Mouse (Mus musculus) kidney, embryonic 14.5 days (tissue): Measurements from ENCODE around the gene Dguok. TPM values are rescaled to one million over a fixed set of nuclear protein-coding genes. Genes with fewer than 3 reads are reported as not detected.

Experiments
- ATAC-seq: fragments of 200-750 bp; cut with Nextera tagmentation; 2 replicates; pipeline ENCODE4 v1.8.0; 2017; ENCODE audit warnings: moderate number of reproducible peaks, mild to moderate bottlenecking, moderate TSS enrichment, moderate library complexity; ENCODE audit not compliant: low FRiP score, low TSS enrichment
- H3K27ac ChIP-seq: fragments of 300-500 bp; sonication (generic); 2 replicates; pipeline ENCODE4 v1.5.1; 2014; ENCODE audit warnings: low read depth, mild to moderate bottlenecking, low read length, moderate library complexity, mixed read lengths
- H3K27me3 ChIP-seq: fragments of 300-500 bp; sonication (generic); 2 replicates; pipeline ENCODE4 v1.6.1; 2014; ENCODE audit warnings: mild to moderate bottlenecking, low read length; ENCODE audit not compliant: control insufficient read depth, insufficient read depth
- H3K36me3 ChIP-seq: fragments of 300-500 bp; sonication (generic); 2 replicates; pipeline ENCODE4 v1.6.1; 2014; ENCODE audit warnings: low read length, mixed read lengths; ENCODE audit not compliant: control insufficient read depth, insufficient read depth
- H3K4me1 ChIP-seq: fragments of 300-500 bp; sonication (generic); 2 replicates; pipeline ENCODE4 v1.6.1; 2014; ENCODE audit warnings: low read length, mixed read lengths; ENCODE audit not compliant: control insufficient read depth, insufficient read depth
- H3K4me2 ChIP-seq: fragments of 300-500 bp; sonication (generic); replicated peaks from 2 replicates; pipeline ENCODE4 v1.6.1; 2014; ENCODE audit warnings: low read depth, mild to moderate bottlenecking, low read length
- H3K4me3 ChIP-seq: fragments of 300-500 bp; sonication (generic); 2 replicates; pipeline ENCODE4 v1.5.1; 2014; ENCODE audit warnings: mild to moderate bottlenecking, low read length
- H3K9ac ChIP-seq: fragments of 300-500 bp; sonication (generic); 2 replicates; pipeline ENCODE4 v1.6.1; 2014; ENCODE audit warnings: low read depth, mild to moderate bottlenecking, low read length, moderate library complexity
- H3K9me3 ChIP-seq: fragments of 300-500 bp; sonication (generic); 2 replicates; pipeline ENCODE4 v1.6.1; 2016; ENCODE audit warnings: low read length; ENCODE audit not compliant: control insufficient read depth
- WGBS: fragments of 180-500 bp; shearing (Covaris S2); extraction: QIAGEN DNeasy Blood & Tissue Kit; methylation state at CpG from one replicate; pipeline ENCODE4 v1.1.7; 2014; 5-methylcytosine and 5-hydroxymethylcytosine counted together
- polyA plus RNA-seq: library from polyadenylated mRNA; unstranded; fragments of >200 nt; fragmentation: Nextera tagmentation; extraction: Ambion mirVana; gene quantifications from 2 replicates; pipeline ENCODE4 v1.2.1, GENCODE M21; 2014

Gene Dguok
- polyA plus RNA-seq, 1 experiment from 2014 or later = 78.2 TPM

DNA sequence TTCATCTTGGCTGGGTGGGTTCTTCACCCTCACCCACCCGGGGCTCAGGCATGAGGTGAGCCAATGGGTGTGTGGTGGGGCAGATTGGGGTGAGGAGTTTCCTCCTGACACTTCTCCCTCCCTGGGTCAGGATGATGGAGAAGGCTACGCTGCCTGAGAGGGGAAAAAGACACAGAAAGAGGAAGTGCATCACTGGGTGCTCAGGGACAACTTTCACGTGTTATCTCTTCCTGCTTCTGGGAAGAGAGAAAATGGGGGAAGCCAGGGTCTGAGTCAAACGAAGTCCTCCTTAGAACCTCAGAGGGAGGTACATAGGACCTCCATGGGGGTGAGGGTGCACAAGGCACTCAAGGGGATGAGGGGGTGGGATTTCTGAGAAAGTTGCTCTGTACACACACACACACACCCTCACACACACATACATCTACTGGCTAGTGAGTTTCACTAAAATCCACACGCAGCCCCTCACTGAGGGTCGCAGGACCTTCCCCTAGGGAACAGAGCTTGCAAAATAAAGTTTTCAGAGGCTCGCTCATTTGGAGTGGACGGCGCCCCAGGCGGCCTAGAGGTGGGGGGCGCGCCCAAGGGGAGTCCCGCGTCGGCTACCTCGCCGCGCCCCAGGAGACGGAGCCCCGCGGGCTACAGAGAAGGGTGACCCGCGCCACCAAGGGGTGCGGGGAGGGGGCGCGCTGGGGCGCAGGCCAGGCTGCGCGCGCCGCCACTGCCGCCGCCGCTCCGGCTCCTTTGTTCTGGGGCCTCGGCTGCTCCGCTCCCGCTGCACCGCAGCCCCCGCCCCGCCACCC is 51.2 kb downstream of the Dguok start:
- H3K4me2 ChIP-seq = peak overlapping the region; percentile 84
- peaks cover 52% of the 10 kb centered on the region for H3K4me1 ChIP-seq
- peak; percentile 29; the same call in 1 of the 2 replicates for ATAC-seq
- H3K27ac ChIP-seq = peak overlapping the region; percentile 95
- H3K36me3 ChIP-seq = peaks cover 5% of the 10 kb centered on the region; the same call in 1 of the 2 replicates
- under 1% methylated on average over 27 of the region's 41 CpGs for WGBS
- peak overlapping the region; percentile 86 for H3K4me3 ChIP-seq
- peak overlapping the region; percentile 97 for H3K9ac ChIP-seq
- no peaks in the 10 kb centered on the region for H3K27me3 ChIP-seq
- no peaks in the 10 kb centered on the region for H3K9me3 ChIP-seq

GRCm38 (mm10) chr6:83453706-83454105 is 53.1 kb downstream of the Dguok start:
- Histone ChIP-seq H3K36me3 (peaks cover 9% of the 10 kb centered on the region; the same call in 1 of the 2 replicates), H3K27ac (no peak overlapping the region), H3K4me2 (peak overlapping the region; percentile 84), H3K4me3 (peak overlapping the region; percentile 86), H3K9me3 (no peaks in the 10 kb centered on the region), H3K27me3 (no peaks in the 10 kb centered on the region), H3K9ac (peak overlapping the region; percentile 97; the same call in 1 of the 2 replicates), H3K4me1 (peaks cover 68% of the 10 kb centered on the region)
- no peak for ATAC-seq
- WGBS = 37% methylated on average over 11 of the region's 11 CpGs

DNA sequence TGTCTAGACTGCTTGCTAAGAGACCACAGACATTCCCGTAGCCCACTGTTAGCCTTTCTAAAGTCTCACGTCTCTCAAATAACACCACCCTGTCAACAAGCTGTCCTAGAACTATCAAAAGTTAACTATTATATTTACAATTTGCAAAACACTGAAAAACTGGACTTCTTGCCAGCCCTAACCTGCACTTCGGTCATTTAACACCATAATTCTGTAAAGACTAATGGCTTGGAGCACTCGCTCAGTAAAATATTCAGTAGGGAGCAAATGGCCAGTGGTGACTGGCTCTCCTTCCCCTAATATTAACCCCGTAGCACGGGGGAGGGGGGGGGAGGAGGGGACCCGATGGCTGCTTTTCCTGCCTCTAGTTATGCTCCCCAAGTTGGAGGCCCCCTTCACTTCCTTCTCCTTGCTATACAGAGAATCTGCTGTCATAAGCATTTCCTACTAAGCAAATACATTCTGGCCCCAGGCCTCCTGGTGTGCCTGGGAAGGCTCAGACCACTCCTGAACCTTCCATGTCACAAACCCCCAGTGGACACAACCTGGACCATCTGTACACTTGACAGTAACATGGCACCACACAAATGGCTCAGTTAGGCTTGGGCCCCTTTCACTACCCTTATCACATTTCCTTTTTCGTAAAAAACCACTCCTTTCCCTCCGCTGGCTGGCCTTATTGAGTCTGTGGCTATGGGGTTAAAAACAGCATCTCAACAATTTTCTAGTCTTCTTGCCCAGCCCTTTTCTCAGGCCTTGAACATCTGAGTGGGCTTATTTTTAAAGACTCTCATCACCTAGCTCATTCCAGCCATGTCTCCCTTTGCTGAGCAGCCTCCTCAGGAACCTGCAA is 56.1 kb downstream of the Dguok start:
- Histone ChIP-seq H3K9me3 (no peaks in the 10 kb centered on the region), H3K4me2 (no peak overlapping the region), H3K27ac (0 out of 2 replicates have a peak overlapping the region, but pooled peaks have one; percentile 21), H3K9ac (no peak overlapping the region), H3K36me3 (peaks cover 11% of the 10 kb centered on the region; the same call in 1 of the 2 replicates), H3K27me3 (no peaks in the 10 kb centered on the region), H3K4me3 (no peak overlapping the region), H3K4me1 (peaks cover 73% of the 10 kb centered on the region)
- WGBS = 35% methylated on average over 9 of the region's 9 CpGs
- no peak for ATAC-seq

GRCm38 (mm10) chr6:83449440-83449839 is 57.3 kb downstream of the Dguok start:
- ATAC-seq = no peak
- 42% methylated on average over 3 of the region's 3 CpGs for whole genome bisulfite sequencing
- H3K9me3 ChIP-seq = no peaks in the 10 kb centered on the region
- no peak overlapping the region for H3K4me2 ChIP-seq
- no peaks in the 10 kb centered on the region for H3K27me3 ChIP-seq
- H3K4me1 ChIP-seq = peaks cover 74% of the 10 kb centered on the region
- peaks cover 18% of the 10 kb centered on the region; the same call in 1 of the 2 replicates for H3K36me3 ChIP-seq
- H3K27ac ChIP-seq = no peak overlapping the region
- H3K9ac ChIP-seq = no peak overlapping the region
- H3K4me3 ChIP-seq = no peak overlapping the region

GRCm38 (mm10) chr6:83448911-83449310 is 57.9 kb downstream of the Dguok start:
- Histone ChIP-seq H3K36me3 (peaks cover 18% of the 10 kb centered on the region; the same call in 1 of the 2 replicates), H3K27me3 (no peaks in the 10 kb centered on the region), H3K27ac (no peak overlapping the region), H3K9me3 (no peaks in the 10 kb centered on the region), H3K4me3 (no peak overlapping the region), H3K9ac (no peak overlapping the region), H3K4me2 (no peak overlapping the region), H3K4me1 (peaks cover 74% of the 10 kb centered on the region)
- 76% methylated on average over 4 of the region's 4 CpGs for whole genome bisulfite sequencing
- ATAC-seq = no peak

DNA sequence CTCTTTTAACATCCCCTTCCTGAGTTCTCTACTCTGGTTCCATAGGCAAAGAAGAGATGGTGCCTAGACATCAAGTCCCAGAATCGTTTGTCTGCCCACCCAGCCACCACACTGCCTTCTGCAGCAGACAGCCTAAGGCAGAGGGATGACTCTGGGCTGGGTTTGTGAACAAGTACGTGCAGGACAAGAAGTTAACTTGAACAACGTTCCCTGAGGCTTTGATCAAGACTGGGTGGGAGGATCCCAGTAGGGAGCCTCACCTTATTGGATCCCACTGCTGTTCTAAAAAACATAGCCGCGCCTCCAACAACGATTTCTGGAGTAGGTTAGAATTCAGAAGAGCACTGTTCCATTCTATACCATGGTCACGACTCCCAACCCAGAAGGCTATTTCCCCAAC is 59.7 kb downstream of the Dguok start:
- H3K4me1 ChIP-seq = peaks cover 75% of the 10 kb centered on the region
- H3K4me2 ChIP-seq = no peak overlapping the region
- ATAC-seq = no peak
- no peak overlapping the region for H3K4me3 ChIP-seq
- no peak overlapping the region for H3K9ac ChIP-seq
- no peaks in the 10 kb centered on the region for H3K9me3 ChIP-seq
- H3K36me3 ChIP-seq = peaks cover 13% of the 10 kb centered on the region; the same call in 1 of the 2 replicates
- 65% methylated on average over 7 of the region's 7 CpGs for WGBS
- no peaks in the 10 kb centered on the region for H3K27me3 ChIP-seq
- no peak overlapping the region for H3K27ac ChIP-seq

DNA sequence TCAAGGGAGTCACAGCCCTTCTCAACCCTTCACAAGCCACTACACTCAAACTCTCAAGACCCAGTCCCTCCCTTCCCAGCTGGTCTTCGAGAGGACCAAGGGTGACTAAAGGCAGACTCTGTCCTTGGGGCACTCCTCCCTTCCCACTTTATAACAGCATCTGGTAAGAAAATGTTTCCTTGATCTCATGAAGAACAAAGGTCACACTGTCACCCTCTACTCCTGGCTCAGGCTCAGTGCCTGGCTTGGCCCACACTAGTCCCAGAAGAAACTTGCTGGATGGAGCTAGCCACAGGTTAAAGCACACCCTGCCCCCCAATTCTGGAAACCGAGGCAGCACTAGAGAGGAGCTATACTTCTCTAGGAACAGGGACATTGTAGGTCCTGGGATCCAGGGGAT is 61.0 kb downstream of the Dguok start:
- H3K27ac ChIP-seq = 0 out of 2 replicates have a peak overlapping the region, but pooled peaks have one; percentile 3
- ATAC-seq = no peak
- no peak overlapping the region for H3K9ac ChIP-seq
- H3K9me3 ChIP-seq = no peaks in the 10 kb centered on the region
- no peaks in the 10 kb centered on the region for H3K27me3 ChIP-seq
- WGBS = 57% methylated on average over 2 of the region's 2 CpGs
- H3K36me3 ChIP-seq = peaks cover 13% of the 10 kb centered on the region; the same call in 1 of the 2 replicates
- H3K4me3 ChIP-seq = no peak overlapping the region
- H3K4me1 ChIP-seq = peaks cover 68% of the 10 kb centered on the region
- no peak overlapping the region for H3K4me2 ChIP-seq

DNA sequence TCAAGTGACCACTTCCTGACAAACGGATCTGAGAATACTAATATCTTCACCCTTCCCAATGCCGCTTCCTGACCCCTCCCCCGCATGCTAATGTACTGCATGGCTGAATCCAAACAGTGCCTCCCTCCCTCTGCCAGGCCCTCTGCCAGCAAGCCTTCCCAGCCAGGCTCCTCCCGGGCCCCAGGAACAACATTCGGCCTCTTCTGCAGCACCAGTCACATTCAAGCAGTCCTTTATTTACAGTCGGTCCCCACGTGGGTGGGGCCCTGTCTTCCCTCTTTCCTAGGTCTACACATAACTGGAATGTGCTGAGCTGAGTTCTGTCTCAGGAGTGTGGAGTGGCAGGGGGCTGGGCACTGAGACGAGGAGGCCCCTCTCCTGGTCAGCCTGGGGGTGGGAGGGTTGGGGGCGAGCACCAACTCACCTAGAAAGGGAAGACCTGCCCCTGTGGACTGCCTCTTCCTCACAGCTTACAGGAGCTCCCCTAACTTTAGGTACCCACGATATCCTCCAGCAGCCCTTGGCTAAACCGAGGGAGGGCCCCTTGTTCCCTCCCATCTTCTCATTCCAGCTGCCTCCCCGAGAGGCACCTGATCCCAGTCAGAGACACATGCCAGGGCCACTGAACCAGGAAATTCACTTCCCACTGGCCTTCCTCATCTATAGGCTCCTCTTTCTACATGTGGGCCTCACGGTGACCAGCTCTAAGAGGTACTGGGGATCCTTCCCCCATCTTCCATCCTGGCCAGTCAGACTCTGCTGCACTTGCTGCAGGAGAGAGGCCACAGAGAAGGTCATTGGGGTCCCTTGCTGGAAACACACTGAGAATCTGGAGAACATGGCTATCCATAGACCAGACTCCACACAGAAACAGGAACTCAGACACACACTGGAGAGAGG is 63.1 kb downstream of the Dguok start:
- 3% methylated on average over 13 of the region's 13 CpGs for WGBS
- H3K4me1 ChIP-seq = peaks cover 63% of the 10 kb centered on the region

More for the DNA sequence above, 63.1 kb downstream of the Dguok start:
- Histone ChIP-seq H3K4me2 (peak overlapping the region; percentile 70), H3K9ac (peak overlapping the region; percentile 24; the same call in 1 of the 2 replicates), H3K36me3 (peaks cover 15% of the 10 kb centered on the region; the same call in 1 of the 2 replicates), H3K4me3 (no peak overlapping the region), H3K27ac (peak overlapping the region; percentile 83), H3K27me3 (no peaks in the 10 kb centered on the region), H3K9me3 (no peaks in the 10 kb centered on the region)
- peak; percentile 76 for ATAC-seq
